Mouse (Mus musculus) gastrocnemius, postnatal 14 days (tissue): ENCODE measurements at regions not wholly inside any gene's neighbourhood (a gene's known extent, or its start where the extent isn't known, plus 50 kb on each side); places are given as distances from the start of the nearest gene placed in this dataset.

Experiments
- DNase-seq: peaks from one replicate; pipeline ENCODE4 v3.0.0; 2021; ENCODE audit warnings: mixed read lengths
- intact Hi-C: fragments of 180-260 bp; cut with DNase I; formaldehyde crosslinking; loops from one replicate; pipeline ENCODE4 v1.15.1; 2025; ENCODE audit warnings: low total_unique reads

- no peak for DNase-seq
- intact Hi-C loops = no loop called here
Observed at GRCm38 (mm10) chr7:128834894-128835293, 90.2 kb downstream of the Sec23ip start.

GRCm38 (mm10) chr7:128836435-128836834 lies 91.7 kb downstream of the Sec23ip start:
- no peak for DNase-seq
- intact Hi-C loops = no loop called here

- intact Hi-C loops = no loop called here
Observed at GRCm38 (mm10) chr7:128842561-128842960, 97.8 kb downstream of the Sec23ip start.

GRCm38 (mm10) chr7:128843576-128843975 lies 98.8 kb downstream of the Sec23ip start:
- no peak for DNase-seq
- intact Hi-C loops = no loop called here

More at GRCm38 (mm10) chr7:128842561-128842960, 97.8 kb downstream of the Sec23ip start:
- no peak for DNase-seq

GRCm38 (mm10) chr7:128849261-128849660 lies 104.5 kb downstream of the Sec23ip start:
- DNase-seq = no peak
- intact Hi-C loops = no loop called here

- intact Hi-C loops = no loop called here
- no peak for DNase-seq
Observed at GRCm38 (mm10) chr7:128854193-128854592, 109.5 kb downstream of the Sec23ip start.

- intact Hi-C loops = no loop called here
- DNase-seq = no peak
Observed at GRCm38 (mm10) chr7:128854690-128855343, 110.1 kb downstream of the Sec23ip start.

GRCm38 (mm10) chr7:128860141-128860540 lies 115.4 kb downstream of the Sec23ip start:
- peak; percentile 57 for DNase-seq

GRCm38 (mm10) chr7:128860709-128861108 lies 116.0 kb downstream of the Sec23ip start:
- peak; percentile 59 for DNase-seq
- intact Hi-C loops = loop anchor here (5.0 kb wide), 1 partner anchor 647 kb away; no protein-coding TSS in a partner anchor

More at GRCm38 (mm10) chr7:128860141-128860540, 115.4 kb downstream of the Sec23ip start:
- intact Hi-C loops = loop anchor here (5.0 kb wide), 1 partner anchor 647 kb away; no protein-coding TSS in a partner anchor

- intact Hi-C loops = loop anchor here (5.0 kb wide), 1 partner anchor 646 kb away; no protein-coding TSS in a partner anchor
- DNase-seq = no peak
Observed at GRCm38 (mm10) chr7:128861376-128861775, 116.6 kb downstream of the Sec23ip start.

- intact Hi-C loops = no loop called here
- no peak for DNase-seq
Observed at GRCm38 (mm10) chr7:128868799-128869198, 124.1 kb downstream of the Sec23ip start.

GRCm38 (mm10) chr7:128884015-128884414 lies 139.3 kb downstream of the Sec23ip start:
- intact Hi-C loops = no loop called here
- DNase-seq = no peak

GRCm38 (mm10) chr7:128885551-128885950 lies 140.8 kb downstream of the Sec23ip start:
- no peak for DNase-seq
- intact Hi-C loops = no loop called here

- intact Hi-C loops = no loop called here
- DNase-seq = no peak
Observed at GRCm38 (mm10) chr7:128910134-128910533, 165.4 kb downstream of the Sec23ip start.

GRCm38 (mm10) chr7:128937976-128938730 lies 193.4 kb downstream of the Sec23ip start:
- intact Hi-C loops = no loop called here
- no peak for DNase-seq

- intact Hi-C loops = no loop called here
- DNase-seq = no peak
Observed at GRCm38 (mm10) chr7:128960575-128960974, 215.8 kb downstream of the Sec23ip start.

GRCm38 (mm10) chr7:128979904-128980303 lies 235.2 kb downstream of the Sec23ip start:
- no peak for DNase-seq
- intact Hi-C loops = no loop called here

GRCm38 (mm10) chr7:128980827-128981226 lies 236.1 kb downstream of the Sec23ip start:
- DNase-seq = no peak
- intact Hi-C loops = no loop called here

- intact Hi-C loops = no loop called here
- no peak for DNase-seq
Observed at GRCm38 (mm10) chr7:128998759-128999158, 254.0 kb downstream of the Sec23ip start.

GRCm38 (mm10) chr7:129002419-129002818 lies 254.4 kb upstream of the Plpp4 start:
- no peak for DNase-seq
- intact Hi-C loops = no loop called here

- intact Hi-C loops = no loop called here
- no peak for DNase-seq
Observed at GRCm38 (mm10) chr7:129003150-129003549, 253.7 kb upstream of the Plpp4 start.
